Mouse (Mus musculus) ES-Bruce4 (cell line): ENCODE measurements at regions not wholly inside any gene's neighbourhood (a gene's known extent, or its start where the extent isn't known, plus 50 kb on each side); places are given as distances from the start of the nearest gene placed in this dataset.

Source experiments
- CTCF ChIP-seq: IDR thresholded peaks from one replicate; pipeline ENCODE4 v1.8.1; 2011; ENCODE audit warnings: low read depth, low read length
- EP300 ChIP-seq: IDR thresholded peaks from 2 replicates; pipeline ENCODE4 v1.6.1; 2011; ENCODE audit warnings: low read depth, low read length; ENCODE audit not compliant: insufficient read depth
- POLR2A ChIP-seq: IDR thresholded peaks from one replicate; pipeline ENCODE4 v1.8.1; 2011; ENCODE audit warnings: low read length; ENCODE audit not compliant: insufficient read depth

DNA sequence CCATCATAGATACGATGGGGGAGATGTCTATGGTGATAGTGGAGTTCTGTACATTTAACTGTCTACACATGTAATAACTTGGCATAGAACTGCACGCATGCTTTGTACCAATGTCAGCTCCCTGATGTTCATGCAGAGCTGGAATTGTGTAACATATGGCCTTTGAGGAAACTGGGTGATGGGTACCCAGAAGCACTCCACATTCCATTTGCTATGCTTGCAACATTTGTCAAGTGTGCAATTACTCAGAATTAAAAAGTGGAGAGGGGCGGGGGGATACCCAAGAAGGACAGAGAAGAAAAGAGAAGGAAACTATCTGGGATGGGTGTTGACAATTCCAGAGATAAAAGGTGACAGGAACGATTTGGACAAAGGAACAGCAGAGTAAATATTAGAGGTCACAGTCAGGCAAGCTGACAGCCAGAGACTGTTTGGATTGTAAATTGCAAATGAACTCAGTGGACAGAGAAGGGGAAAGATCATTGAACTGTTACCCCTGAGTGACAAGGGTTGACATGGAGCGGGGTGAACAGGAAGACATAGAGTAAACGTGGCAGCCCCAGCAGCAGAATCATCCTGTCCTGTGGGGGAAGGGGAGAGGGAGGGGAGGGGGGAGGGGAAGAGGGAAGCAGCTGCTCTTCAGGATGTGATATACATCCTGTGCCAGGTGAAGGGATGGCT lies 390.1 kb upstream of the Jarid2 start:
- no peak for TF ChIP-seq EP300
- no peak for TF ChIP-seq POLR2A
- TF ChIP-seq CTCF, result no peak
